Mouse (Mus musculus) liver, adult 2 months (tissue): ENCODE measurements around the gene Egln2. TPM values are rescaled to one million over a fixed set of nuclear protein-coding genes. Genes with fewer than 3 reads are reported as not detected.

Source experiments
- DNase-seq: peaks from one replicate; pipeline ENCODE4 v3.0.0-alpha.2; 2011; ENCODE audit warnings: low read depth, low spot score; ENCODE audit errors: extremely low read depth
- H3K27ac ChIP-seq: fragments of 200-500 bp; replicated peaks from 2 replicates; pipeline ENCODE4 v1.5.1; 2012; ENCODE audit warnings: low read depth, mild to moderate bottlenecking, control low read depth, inconsistent platforms, low read length; ENCODE audit not compliant: insufficient read depth
- H3K27me3 ChIP-seq: fragments of 200-500 bp; 2 replicates; pipeline ENCODE4 v1.6.1; 2012; ENCODE audit warnings: mild to moderate bottlenecking, moderate library complexity, low read length, inconsistent platforms; ENCODE audit not compliant: control insufficient read depth, insufficient read depth
- H3K36me3 ChIP-seq: fragments of 200-500 bp; 2 replicates; pipeline ENCODE4 v1.6.1; 2012; ENCODE audit warnings: low read length, inconsistent platforms; ENCODE audit not compliant: control insufficient read depth, insufficient read depth
- H3K4me1 ChIP-seq: fragments of 200-500 bp; 2 replicates; pipeline ENCODE4 v1.6.1; 2011; ENCODE audit warnings: low read length; ENCODE audit not compliant: control insufficient read depth, insufficient read depth
- H3K4me3 ChIP-seq: fragments of 200-500 bp; 2 replicates; pipeline ENCODE4 v1.5.1; 2011; ENCODE audit warnings: low read depth, mild to moderate bottlenecking, control low read depth, low read length, moderate library complexity; ENCODE audit not compliant: insufficient read depth
- H3K79me2 ChIP-seq: fragments of 200-500 bp; 2 replicates; pipeline ENCODE4 v1.6.1; 2012; ENCODE audit warnings: inconsistent platforms, mild to moderate bottlenecking, low read length, moderate library complexity; ENCODE audit not compliant: control insufficient read depth, insufficient read depth
- H3K9ac ChIP-seq: fragments of 200-500 bp; 2 replicates; pipeline ENCODE4 v1.6.1; 2012; ENCODE audit warnings: low read depth, mild to moderate bottlenecking, control low read depth, inconsistent platforms, low read length
- CTCF ChIP-seq: fragments of 200-500 bp; IDR thresholded peaks from 2 replicates; pipeline ENCODE4 v1.5.1; 2011; ENCODE audit warnings: low read depth, low read length, control low read depth
- POLR2A ChIP-seq: fragments of 200-500 bp; IDR thresholded peaks from 2 replicates; pipeline ENCODE4 v1.6.1; 2011; ENCODE audit warnings: low read length, control low read depth; ENCODE audit not compliant: insufficient read depth; ENCODE audit errors: extremely low read depth
- WGBS: fragments of 180-500 bp; shearing (Covaris S2); methylation state at CpG from one replicate; pipeline ENCODE4 v1.1.7; 2018; 5-methylcytosine and 5-hydroxymethylcytosine counted together
- polyA plus RNA-seq: library from polyadenylated mRNA; depleted of rRNA; stranded (reverse); fragments of >200 nt; gene quantifications from 2 replicates; pipeline ENCODE4 v1.2.3, GENCODE M21; 2012
- total RNA-seq: library from RNA; depleted of rRNA; stranded (reverse); fragments of >200 nt; gene quantifications from 2 replicates; pipeline ENCODE4 v1.2.3, GENCODE M21; 2014

Egln2 gene
- total and polyA plus RNA-seq, 2 experiments: 35.4 to 99.3 TPM

- Histone ChIP-seq H3K4me3 (no peak overlapping the region), H3K27ac (no peak overlapping the region; the same call in 1 of the 2 replicates), H3K79me2 (peaks cover 16% of the 10 kb centered on the region; the same call in 1 of the 2 replicates), H3K36me3 (peaks cover 12% of the 10 kb centered on the region), H3K9ac (no peak overlapping the region), H3K27me3 (no peaks in the 10 kb centered on the region), H3K4me1 (peaks cover 5% of the 10 kb centered on the region)
- TF ChIP-seq CTCF (no peak), POLR2A (no peak)
- 84% methylated on average over 8 of the region's 8 CpGs for WGBS
- no peak for DNase-seq
These were observed 31.0 kb upstream of the Egln2 start for GRCm38 (mm10) chr7:27197634-27198033.

GRCm38 (mm10) chr7:27197136-27197535, 30.5 kb upstream of the Egln2 start:
- Histone ChIP-seq H3K79me2 (peaks cover 18% of the 10 kb centered on the region; the same call in 1 of the 2 replicates), H3K4me1 (peaks cover 5% of the 10 kb centered on the region), H3K27me3 (no peaks in the 10 kb centered on the region), H3K36me3 (peaks cover 13% of the 10 kb centered on the region; the same call in 1 of the 2 replicates), H3K4me3 (no peak overlapping the region), H3K27ac (no peak overlapping the region; the same call in 1 of the 2 replicates), H3K9ac (no peak overlapping the region)
- TF ChIP-seq POLR2A: no peak
- TF ChIP-seq CTCF: no peak
- 74% methylated on average over 3 of the region's 3 CpGs for WGBS
- DNase-seq: no peak

- Histone ChIP-seq H3K27ac (peak within 1 kb of the TSS; percentile 98), H3K4me1 (peaks cover 5% of the 10 kb centered on the region), H3K4me3 (peak within 1 kb of the TSS; percentile 91), H3K79me2 (peaks cover 18% of the 10 kb centered on the region; the same call in 1 of the 2 replicates), H3K9ac (peak within 1 kb of the TSS; percentile 95), H3K36me3 (peaks cover 18% of the 10 kb centered on the region; the same call in 1 of the 2 replicates), H3K27me3 (no peaks in the 10 kb centered on the region)
- peak; percentile 72 for TF ChIP-seq POLR2A
- TF ChIP-seq CTCF: no peak
- WGBS: under 1% methylated on average over 64 of the region's 64 CpGs
- DNase-seq: peak; percentile 100
These were observed 29.3 kb upstream of the Egln2 start, which contains the start of the genes BC024978 and Snrpa for GRCm38 (mm10) chr7:27195681-27196611. TSS of gene BC024978 (plus strand) at chr7:27195781. TSS of gene Snrpa (minus strand) at chr7:27196271.

- peaks cover 22% of the 10 kb centered on the region; the same call in 1 of the 2 replicates for H3K79me2 ChIP-seq
- H3K4me1 ChIP-seq: peaks cover 5% of the 10 kb centered on the region
- TF ChIP-seq CTCF (no peak), POLR2A (no peak)
- H3K9ac ChIP-seq: no peak overlapping the region
- H3K4me3 ChIP-seq: no peak overlapping the region
- WGBS: 79% methylated on average over 4 of the region's 4 CpGs
- H3K36me3 ChIP-seq: peaks cover 37% of the 10 kb centered on the region
- DNase-seq: no peak
- no peaks in the 10 kb centered on the region for H3K27me3 ChIP-seq
- no peak overlapping the region for H3K27ac ChIP-seq
These were observed 27.1 kb upstream of the Egln2 start for GRCm38 (mm10) chr7:27193731-27194130.

- WGBS: 97% methylated on average over 5 of the region's 5 CpGs
- no peak for DNase-seq
These were observed 25.8 kb upstream of the Egln2 start for GRCm38 (mm10) chr7:27192434-27192833.

More at GRCm38 (mm10) chr7:27192434-27192833, 25.8 kb upstream of the Egln2 start:
- Histone ChIP-seq H3K4me1 (peaks cover 5% of the 10 kb centered on the region), H3K9ac (no peak overlapping the region), H3K4me3 (no peak overlapping the region), H3K27me3 (no peaks in the 10 kb centered on the region), H3K27ac (no peak overlapping the region), H3K79me2 (peaks cover 22% of the 10 kb centered on the region; the same call in 1 of the 2 replicates), H3K36me3 (peaks cover 50% of the 10 kb centered on the region)
- TF ChIP-seq POLR2A: no peak
- no peak for TF ChIP-seq CTCF
